Mouse (Mus musculus) large intestine, adult 2 months (tissue): ENCODE results near the gene Susd2. TPM values are rescaled to one million over a fixed set of nuclear protein-coding genes. Genes with fewer than 3 reads are reported as not detected.

Experiments
- polyA plus RNA-seq: library from polyadenylated mRNA; depleted of rRNA; stranded (reverse); fragments of >200 nt; gene quantifications from 2 replicates; pipeline ENCODE4 v1.2.3, GENCODE M21; 2012; rRNA removed

Susd2 gene
- polyA plus RNA-seq, 1 experiment: 42.9 TPM

Other genes with a start within 250 kb of the Susd2 start
- gene Upb1, start 242.9 kb downstream of the Susd2 start, polyA plus RNA-seq: 1.1 and 1.3 TPM in 2 replicates
- 30.6 and 44.8 TPM in 2 replicates for gene Snrpd3, start 126.5 kb downstream of the Susd2 start, polyA plus RNA-seq
- gene Gucd1, start 126.0 kb downstream of the Susd2 start, polyA plus RNA-seq: 95.7 and 159 TPM in 2 replicates
- gene Lrrc75b, start 83.7 kb downstream of the Susd2 start, polyA plus RNA-seq: 1.0 TPM in 2 replicates
- 370 and 634 TPM in 2 replicates for gene Ggt1, start 82.4 kb downstream of the Susd2 start, polyA plus RNA-seq
- gene Ggt5, start 54.7 kb downstream of the Susd2 start, polyA plus RNA-seq: 16.0 and 26.1 TPM in 2 replicates
- 20.3 and 36.0 TPM in 2 replicates for gene Cabin1, start 120.3 kb upstream of the Susd2 start, polyA plus RNA-seq
- gene Ddt, start 129.4 kb upstream of the Susd2 start, polyA plus RNA-seq: 81.4 and 104 TPM in 2 replicates
- 0.48 and 0.58 TPM in 2 replicates for gene Gm20441, start 136.9 kb upstream of the Susd2 start, polyA plus RNA-seq
- gene Gstt3, start 137.4 kb upstream of the Susd2 start, polyA plus RNA-seq: 48.6 and 59.5 TPM in 2 replicates
- gene Gstt1, start 154.6 kb upstream of the Susd2 start, polyA plus RNA-seq: 44.8 and 68.1 TPM in 2 replicates
- gene Gstt4, start 178.5 kb upstream of the Susd2 start, polyA plus RNA-seq: not detected in 2 replicates
- 115 and 146 TPM in 2 replicates for gene Gstt2, start 193.4 kb upstream of the Susd2 start, polyA plus RNA-seq
- 739 and 807 TPM in 2 replicates for gene Mif, start 216.2 kb upstream of the Susd2 start, polyA plus RNA-seq
- gene Derl3, start 249.4 kb upstream of the Susd2 start, polyA plus RNA-seq: 39.2 and 101 TPM in 2 replicates